Mouse (Mus musculus) 3134 (cell line): ENCODE data around the gene Zfp444.
"Not testable (repeated sequence)": the region's sequence is repeated elsewhere in the genome, so short reads cannot be mapped to it uniquely, and the experiment has no call there.

Source experiments
- DNase-seq: peaks from one replicate; pipeline ENCODE4 v3.0.0-alpha.2; 2011; ENCODE audit warnings: low spot score; ENCODE audit not compliant: insufficient read length; ENCODE audit errors: extremely low read depth

Gene Zfp444

GRCm38 (mm10) chr7:6159604-6160003, 12.4 kb upstream of the Zfp444 start:
- DNase-seq: no peak

DNA sequence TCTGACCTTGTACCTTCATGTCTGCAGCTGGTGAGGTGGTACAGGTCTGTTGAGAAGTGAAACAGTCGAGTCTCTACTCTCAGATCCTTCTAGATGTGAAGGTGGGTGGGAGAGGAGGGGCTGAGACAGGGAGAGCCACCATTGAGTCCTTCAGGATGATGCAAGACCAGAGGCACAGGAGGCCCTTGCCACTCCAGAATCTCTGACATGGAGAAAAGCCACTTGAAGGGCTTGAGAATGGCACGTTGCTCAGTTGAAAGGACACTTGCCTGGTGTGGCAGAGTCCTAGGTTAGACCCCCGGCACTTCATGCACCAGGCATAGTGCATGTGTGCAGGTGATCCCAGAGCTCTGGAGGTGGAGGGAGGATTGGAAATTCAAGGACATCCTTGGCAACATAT, 10.5 kb upstream of the Zfp444 start:
- DNase-seq: no peak

DNA sequence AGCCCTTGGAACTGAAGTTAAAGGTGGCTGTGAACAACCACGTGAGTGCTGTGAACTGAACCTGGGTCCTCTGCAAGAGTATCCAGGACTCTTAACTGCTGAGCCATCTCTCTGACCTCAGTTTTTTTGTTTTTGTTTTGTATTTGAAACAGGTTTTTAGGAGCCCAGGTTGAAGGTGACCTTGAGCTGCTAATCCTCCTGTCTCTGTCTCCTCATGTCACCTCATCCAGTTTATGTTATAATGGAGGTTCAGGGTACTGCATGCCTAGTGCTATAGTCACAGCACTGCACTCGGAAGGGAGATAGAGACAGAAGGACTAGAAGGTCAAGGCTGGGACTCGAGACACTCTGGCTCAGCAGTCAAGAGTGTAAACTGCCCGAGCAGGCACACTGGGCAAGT, 9.9 kb upstream of the Zfp444 start:
- DNase-seq: no peak

DNA sequence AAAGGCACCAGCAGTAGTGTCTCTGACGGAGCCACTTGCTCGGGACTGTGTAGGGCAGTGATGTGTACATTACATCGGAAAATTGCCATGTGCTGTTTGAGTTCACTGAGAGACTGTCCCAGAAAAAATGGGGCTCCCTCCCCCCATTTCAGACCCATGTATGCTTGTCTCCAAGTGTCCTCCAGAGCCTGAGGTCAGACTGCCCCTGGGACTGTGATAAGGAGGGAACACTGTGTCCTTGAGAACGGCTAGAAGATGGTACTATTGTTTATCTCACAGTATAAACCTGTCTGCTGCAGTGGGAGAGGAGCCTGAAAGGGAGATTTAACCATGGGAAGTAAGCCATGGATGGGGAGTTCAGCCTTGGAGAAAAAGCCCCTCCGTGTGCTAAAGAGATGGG, 7.4 kb upstream of the Zfp444 start:
- no peak for DNase-seq

- no peak for DNase-seq
Observed at GRCm38 (mm10) chr7:6169403-6169802, 2.6 kb upstream of the Zfp444 start.

DNA sequence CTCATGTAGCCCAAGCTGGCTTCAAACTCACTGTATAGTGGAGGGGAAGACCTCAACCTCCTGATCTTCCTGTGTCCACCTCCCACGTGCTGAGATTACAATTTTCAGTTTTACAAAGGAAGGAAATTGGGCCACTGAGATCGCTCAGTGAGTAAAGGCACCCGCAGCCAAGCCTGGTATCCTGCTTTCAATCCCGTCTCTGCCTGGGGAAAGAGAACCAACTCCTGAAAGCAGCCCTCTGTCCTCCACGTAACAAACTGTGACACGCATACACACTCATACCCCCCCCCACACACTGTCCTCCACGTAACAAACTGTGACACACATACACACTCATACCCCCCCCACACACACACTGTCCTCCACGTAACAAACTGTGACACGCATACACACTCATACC, 1.6 kb upstream of the Zfp444 start:
- no peak for DNase-seq

DNA sequence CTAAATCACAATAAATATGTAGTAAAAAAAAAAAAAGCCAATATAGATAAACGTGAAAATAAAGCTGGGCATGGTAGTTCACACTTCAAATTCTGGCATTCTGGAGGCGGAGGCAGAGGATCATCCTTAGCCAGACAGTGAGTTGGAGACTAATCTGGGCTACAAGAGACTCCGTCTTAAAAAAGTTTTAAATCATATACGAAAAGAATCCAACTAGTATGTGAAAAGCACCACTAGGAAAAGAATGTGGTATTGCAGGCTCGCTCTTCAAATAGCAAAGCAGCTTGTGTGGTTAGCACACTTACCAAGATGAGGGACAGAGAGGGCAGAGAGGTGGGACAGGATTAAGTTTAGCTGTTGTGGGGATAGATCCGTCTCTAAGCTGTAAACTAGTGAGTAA, 1.2 kb upstream of the Zfp444 start:
- no peak for DNase-seq

DNA sequence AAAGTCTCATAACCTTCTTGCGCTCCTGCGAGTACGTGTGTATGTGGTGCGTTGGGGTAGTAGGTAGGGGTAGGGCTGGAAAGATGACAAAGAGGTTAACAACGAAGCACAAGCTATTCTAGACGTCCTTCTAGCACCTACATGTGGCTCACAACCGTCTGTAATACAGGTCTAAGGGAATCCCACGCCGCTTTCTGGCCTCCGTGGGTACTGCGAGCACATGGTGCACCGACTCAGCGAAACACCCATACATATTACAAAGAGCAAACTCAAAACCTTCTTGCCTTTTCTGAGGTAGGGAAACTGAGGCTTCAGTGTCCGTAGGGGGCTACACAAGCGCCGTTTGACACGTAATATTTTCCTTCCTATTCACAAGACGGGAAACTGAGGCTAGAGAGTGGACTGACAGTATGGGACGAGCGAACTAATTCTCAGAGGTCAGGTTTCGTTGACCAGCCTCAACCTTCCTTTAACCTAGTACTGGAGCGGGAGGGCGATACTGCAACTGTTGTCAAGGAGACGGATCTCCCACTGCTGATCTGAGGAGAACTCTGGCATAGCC, 501 bp upstream of the Zfp444 start:
- DNase-seq: peak; percentile 62

DNA sequence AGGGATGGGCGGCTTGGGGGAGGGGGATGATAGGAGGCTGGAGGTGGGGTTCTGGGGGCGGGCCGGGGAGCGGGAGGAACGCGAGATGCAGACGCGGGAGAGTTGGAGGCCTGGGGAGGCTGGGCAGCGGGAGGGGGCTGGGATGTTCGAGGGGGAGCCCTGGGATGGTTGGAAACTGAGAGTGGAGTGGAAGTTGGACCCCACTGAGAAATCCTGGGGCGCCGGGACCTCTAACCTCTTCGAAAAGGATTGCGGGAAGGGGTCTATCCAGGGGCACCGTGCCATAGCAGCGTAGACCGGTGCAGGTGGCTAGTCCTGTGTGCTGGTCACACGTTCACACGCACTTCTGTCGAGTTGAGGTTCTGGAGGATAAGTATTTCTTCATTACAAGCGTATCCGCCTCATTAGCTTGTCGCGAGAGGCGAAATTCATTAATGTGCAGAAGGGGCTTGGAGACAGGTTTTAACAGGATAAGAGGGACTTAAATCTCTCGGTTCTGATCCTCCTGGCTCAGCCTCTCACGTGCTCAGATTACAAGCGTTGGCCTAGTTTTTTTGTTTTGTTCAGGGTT, 733 bp downstream of the Zfp444 start:
- no peak for DNase-seq

DNA sequence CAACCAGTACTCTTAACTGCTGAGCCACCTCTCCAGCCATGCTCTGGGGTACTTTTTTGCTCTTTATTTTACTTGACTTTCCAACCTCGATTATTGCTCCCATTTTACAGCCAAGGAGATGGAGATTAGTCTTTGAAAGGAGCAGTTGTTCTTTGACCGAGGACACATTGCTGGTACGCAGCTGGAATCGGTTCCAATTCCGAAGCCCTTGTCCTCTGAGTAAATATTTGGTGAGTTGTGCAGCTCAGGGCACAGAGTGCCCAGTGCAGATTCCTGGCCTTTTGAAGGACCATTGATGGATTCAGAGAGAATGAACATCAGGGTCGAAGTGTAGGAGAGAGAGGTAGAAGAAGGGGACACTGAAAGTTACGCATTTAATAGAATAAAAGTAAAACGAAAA, 1.8 kb downstream of the Zfp444 start:
- DNase-seq: no peak

DNA sequence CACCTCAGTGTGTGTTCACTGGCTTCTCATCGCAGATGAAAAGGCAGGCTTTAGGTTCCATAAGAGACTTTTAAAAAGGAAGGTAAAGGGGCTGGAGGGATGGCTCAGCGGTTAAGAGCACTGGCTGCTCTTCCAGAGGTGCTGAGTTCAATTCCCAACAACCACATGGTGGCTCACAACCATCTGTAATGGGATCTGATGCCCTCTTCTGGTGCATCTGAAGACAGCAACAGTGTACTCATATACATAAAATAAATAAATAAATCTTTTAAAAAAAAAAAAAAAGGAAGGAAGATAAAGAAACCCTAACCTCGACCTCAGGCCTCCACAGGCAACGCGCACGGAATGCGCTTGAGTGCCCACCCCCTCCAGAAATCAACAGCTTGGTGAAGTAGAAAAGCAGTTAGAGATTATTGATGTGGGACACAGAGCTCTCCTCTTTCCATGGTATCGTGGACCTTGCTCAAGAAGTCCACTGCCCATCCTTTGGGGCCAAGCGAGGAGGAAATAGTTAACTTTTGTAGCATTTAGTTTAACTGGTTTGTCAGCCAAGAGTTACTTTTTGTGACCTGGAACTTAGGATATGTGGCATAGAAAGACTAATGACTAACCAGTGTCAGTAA, 2.5 kb downstream of the Zfp444 start:
- not testable (repeated sequence) for DNase-seq

DNA sequence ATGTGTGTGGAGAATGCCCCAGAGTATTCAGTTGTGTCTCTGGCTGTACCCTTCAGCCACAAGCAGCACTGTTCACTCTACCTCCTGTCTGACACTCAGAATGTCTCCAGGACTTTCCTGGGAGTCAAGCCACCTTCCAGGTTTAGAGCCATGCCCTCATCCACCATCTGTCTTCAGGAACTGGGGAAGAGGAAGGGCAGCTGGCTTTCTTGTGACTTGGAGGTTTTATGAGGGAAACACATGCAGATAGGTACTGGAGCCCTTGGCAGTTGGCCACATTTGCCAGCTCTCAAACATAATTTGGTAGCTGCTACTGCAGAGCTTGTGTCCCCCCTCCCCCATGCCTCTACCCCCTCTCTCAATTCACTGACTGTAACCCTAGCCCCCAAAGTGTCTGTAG, 7.0 kb downstream of the Zfp444 start:
- DNase-seq: no peak

DNA sequence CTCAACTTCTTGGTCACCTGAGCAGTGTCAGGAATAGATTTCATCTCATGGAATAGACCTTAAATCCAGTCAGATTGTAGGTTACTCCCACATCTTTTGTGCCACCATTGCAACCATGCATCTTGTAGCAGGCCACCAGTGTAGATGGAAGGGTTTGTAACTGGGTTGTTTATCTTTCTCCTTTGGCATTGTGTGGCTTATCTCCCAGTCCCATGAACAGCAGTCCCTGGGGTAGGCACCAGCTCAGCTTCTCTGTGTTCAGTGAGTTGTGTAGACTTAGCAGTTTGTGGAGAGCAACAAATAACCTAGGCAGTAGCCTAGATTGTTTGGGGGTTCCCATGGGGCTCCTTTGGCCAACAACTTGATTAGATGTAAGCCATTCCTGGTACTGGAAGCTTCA, 10.9 kb downstream of the Zfp444 start:
- no peak for DNase-seq

GRCm38 (mm10) chr7:6183802-6184201, 11.8 kb downstream of the Zfp444 start:
- DNase-seq: no peak

GRCm38 (mm10) chr7:6184521-6184920, 12.5 kb downstream of the Zfp444 start:
- no peak for DNase-seq

DNA sequence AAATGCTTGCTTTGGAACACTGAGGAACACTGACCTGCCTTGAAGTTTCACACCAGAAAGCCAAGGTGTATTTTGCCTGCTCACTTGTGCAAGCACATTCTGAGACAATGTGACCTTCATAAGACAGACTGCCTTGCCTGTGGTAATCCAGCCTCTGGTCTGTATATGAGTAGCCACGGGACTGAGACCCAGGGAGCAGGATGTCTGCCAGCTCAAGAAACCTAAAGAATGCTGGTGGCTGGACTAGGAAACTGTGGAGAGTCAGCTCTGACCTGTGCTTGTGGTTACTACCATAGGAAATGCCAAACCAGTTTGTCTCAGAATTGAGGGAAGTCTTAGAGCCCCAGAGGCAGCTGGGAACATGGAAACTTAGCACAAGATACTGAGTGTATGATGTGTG, 13.4 kb downstream of the Zfp444 start:
- peak; percentile 54 for DNase-seq

GRCm38 (mm10) chr7:6186176-6186575, 14.2 kb downstream of the Zfp444 start:
- no peak for DNase-seq

DNA sequence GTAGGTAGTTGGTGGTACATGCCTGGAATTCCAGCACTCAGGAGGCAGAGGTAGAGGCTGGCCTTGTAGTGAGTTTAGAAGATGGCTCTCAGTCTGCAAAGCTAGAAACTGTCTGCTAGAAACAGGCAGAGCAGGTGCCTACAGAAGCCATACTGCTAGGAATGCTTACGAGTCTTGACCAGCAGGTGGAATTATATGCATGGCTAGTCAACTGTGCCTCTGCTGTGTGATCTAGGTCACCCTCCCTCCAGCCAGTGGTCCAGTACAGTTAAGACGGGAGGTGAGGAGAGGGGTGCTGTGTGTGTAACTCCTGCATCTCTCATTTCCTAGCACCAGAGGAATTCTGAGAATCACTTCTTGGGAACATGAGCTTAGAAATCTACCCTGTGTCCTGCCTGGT, 14.7 kb downstream of the Zfp444 start:
- DNase-seq: no peak

GRCm38 (mm10) chr7:6189542-6189941, 17.5 kb downstream of the Zfp444 start:
- DNase-seq: no peak

DNA sequence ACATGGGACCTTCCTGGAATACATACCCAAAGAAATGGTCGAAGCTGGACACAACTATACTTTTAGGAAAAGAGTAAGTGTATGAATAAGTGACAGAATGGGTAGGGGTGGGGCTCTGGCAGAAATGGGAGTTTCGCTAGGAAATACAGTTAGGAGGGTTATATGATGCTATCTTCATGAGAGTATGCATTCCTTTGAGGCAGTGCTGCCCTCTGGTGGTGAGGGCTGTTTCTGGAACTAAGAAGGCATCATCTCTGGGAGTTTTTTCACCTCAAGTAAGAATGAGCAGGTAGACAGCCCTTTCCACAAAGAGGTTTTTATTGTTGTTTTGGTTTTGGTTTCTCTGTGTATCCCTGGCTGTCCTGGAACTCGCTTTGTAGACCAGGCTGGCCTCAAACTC, 19.4 kb downstream of the Zfp444 start:
- no peak for DNase-seq

DNA sequence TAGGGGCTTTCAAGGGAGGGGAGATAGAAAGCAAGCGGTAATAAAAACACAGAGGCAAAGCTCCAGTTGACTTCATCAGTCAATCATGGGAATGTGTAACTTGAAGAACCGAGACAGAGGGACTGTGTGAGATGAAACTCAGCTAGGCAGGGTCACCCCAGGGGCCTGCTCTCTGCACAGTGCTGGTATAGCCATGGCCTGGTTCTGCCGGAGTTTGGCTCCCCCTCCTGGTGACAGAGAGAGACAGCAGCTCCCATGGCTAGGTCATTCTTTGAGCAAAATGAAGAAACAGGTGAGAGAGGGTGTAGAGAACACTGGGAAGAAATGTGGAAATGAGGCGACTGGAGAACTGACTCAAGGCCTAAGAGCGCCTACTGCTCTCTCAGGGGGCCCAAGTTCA, 22.1 kb downstream of the Zfp444 start:
- no peak for DNase-seq

GRCm38 (mm10) chr7:6195777-6196176, 23.8 kb downstream of the Zfp444 start:
- DNase-seq: no peak

DNA sequence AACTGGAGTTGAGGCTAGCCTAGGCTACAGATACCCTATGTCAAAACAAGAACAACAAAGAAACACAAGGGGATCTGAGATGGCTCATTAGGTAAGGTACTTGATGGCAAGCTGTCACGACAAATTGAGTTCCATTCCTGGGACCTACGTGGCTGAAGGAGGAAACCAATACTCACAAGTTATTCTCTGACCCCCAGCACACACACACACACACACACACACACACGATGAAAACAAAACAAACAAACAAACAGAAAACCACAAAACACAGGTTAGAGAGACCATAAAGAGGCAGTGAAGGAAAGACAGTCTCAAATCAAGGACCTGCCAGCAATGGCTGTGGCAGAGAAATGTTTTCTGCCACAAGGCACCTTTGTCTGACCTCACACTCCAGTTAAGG, 24.8 kb downstream of the Zfp444 start, which contains the start of gene Galp:
Galp (plus strand) TSS at position 301 of the 400 bp plus-strand sequence.
- DNase-seq: no peak
